Mouse (Mus musculus) MEL (cell line): Measurements from ENCODE around the gene Trpt1. TPM values are rescaled to one million over a fixed set of nuclear protein-coding genes. Genes with fewer than 3 reads are reported as not detected.

Source experiments
- DNase-seq: peaks from one replicate; pipeline ENCODE4 v3.0.0; 2011; ENCODE audit warnings: low read depth, low spot score
- H3K27ac ChIP-seq: 2 replicates; pipeline ENCODE4 v1.5.1; 2012; ENCODE audit warnings: low read depth, mild to moderate bottlenecking, control low read depth, low read length, moderate library complexity; ENCODE audit not compliant: control insufficient read depth
- H3K27me3 ChIP-seq, 2 experiments: fragments of 150-350 bp in 1 of 2; sonication (generic) in 1 of 2; 2 replicates each; pipeline ENCODE4 v1.6.1; 2012; ENCODE audit warnings: low read length in 2 of 2, mild to moderate bottlenecking in 2 of 2, improper control_type of control experiment in 1 of 2, moderate library complexity in 1 of 2; ENCODE audit not compliant: insufficient read depth in 2 of 2, control insufficient read depth in 1 of 2
- H3K36me3 ChIP-seq, 2 experiments: 2 replicates each; pipeline ENCODE4 v1.6.1; 2012 to 2014; ENCODE audit warnings: low read length in 2 of 2, improper control_type of control experiment in 1 of 2, inconsistent platforms in 1 of 2, mild to moderate bottlenecking in 1 of 2; ENCODE audit not compliant: insufficient read depth in 2 of 2, control insufficient read depth in 1 of 2
- H3K4me1 ChIP-seq, 2 experiments: fragments of 150-350 bp in 1 of 2; sonication (generic) in 1 of 2; 2 replicates each; pipeline ENCODE4 v1.6.1; 2012; ENCODE audit warnings: low read length in 2 of 2, improper control_type of control experiment in 1 of 2, mild to moderate bottlenecking in 1 of 2; ENCODE audit not compliant: insufficient read depth in 2 of 2, control insufficient read depth in 1 of 2
- H3K4me3 ChIP-seq, 2 experiments: fragments of 150-350 bp in 1 of 2; sonication (generic) in 1 of 2; 2 replicates each; pipeline ENCODE4 v1.5.1; 2012; ENCODE audit warnings: low read depth in 2 of 2, low read length in 2 of 2, mild to moderate bottlenecking in 2 of 2, moderate library complexity in 2 of 2, control low read depth in 1 of 2, improper control_type of control experiment in 1 of 2; ENCODE audit not compliant: control insufficient read depth in 1 of 2, insufficient read depth in 1 of 2
- H3K79me2 ChIP-seq: 2 replicates; pipeline ENCODE4 v1.6.1; 2012; ENCODE audit warnings: mild to moderate bottlenecking, low read length, moderate library complexity; ENCODE audit not compliant: control insufficient read depth, poor library complexity, insufficient read depth
- H3K9ac ChIP-seq: 2 replicates; pipeline ENCODE4 v1.6.1; 2012; ENCODE audit warnings: low read depth, mild to moderate bottlenecking, control low read depth, low read length, moderate library complexity; ENCODE audit not compliant: control insufficient read depth, poor library complexity, severe bottlenecking
- H3K9me3 ChIP-seq: fragments of 150-350 bp; sonication (generic); replicated peaks from 2 replicates; pipeline ENCODE4 v1.6.1; 2012; ENCODE audit warnings: mild to moderate bottlenecking, low read length, improper control_type of control experiment, moderate library complexity; ENCODE audit not compliant: insufficient read depth
- CHD2 ChIP-seq: IDR thresholded peaks from 2 replicates; pipeline ENCODE4 v1.6.1; 2011; ENCODE audit warnings: low read length, improper control_type of control experiment
- JUND ChIP-seq: IDR thresholded peaks from 2 replicates; pipeline ENCODE4 v1.6.1; 2011; ENCODE audit warnings: low read depth, mild to moderate bottlenecking, improper control_type of control experiment, low read length
- MAFK ChIP-seq: IDR thresholded peaks from 2 replicates; pipeline ENCODE4 v1.6.1; 2011; ENCODE audit warnings: low read depth, mild to moderate bottlenecking, low read length, improper control_type of control experiment, borderline replicate concordance
- MXI1 ChIP-seq: IDR thresholded peaks from 2 replicates; pipeline ENCODE4 v1.6.1; 2011; ENCODE audit warnings: mild to moderate bottlenecking, low read depth, low read length, improper control_type of control experiment
- MYB ChIP-seq: IDR thresholded peaks from 2 replicates; pipeline ENCODE4 v1.6.1; 2011; ENCODE audit warnings: mild to moderate bottlenecking, low read depth, low read length, improper control_type of control experiment
- NELFE ChIP-seq: IDR thresholded peaks from 2 replicates; pipeline ENCODE4 v1.6.1; 2011; ENCODE audit warnings: low read depth, low read length, improper control_type of control experiment
- POLR2AphosphoS2 ChIP-seq: IDR thresholded peaks from 2 replicates; pipeline ENCODE4 v1.6.1; 2011; ENCODE audit warnings: low read length, improper control_type of control experiment
- SMC3 ChIP-seq: IDR thresholded peaks from 2 replicates; pipeline ENCODE4 v1.6.1; 2011; ENCODE audit warnings: low read depth, low read length, improper control_type of control experiment
- TAL1 ChIP-seq: IDR thresholded peaks from 2 replicates; pipeline ENCODE4 v1.6.1; 2012; ENCODE audit warnings: mild to moderate bottlenecking, inconsistent platforms, low read length, moderate library complexity, mixed read lengths
- UBTF ChIP-seq: IDR thresholded peaks from 2 replicates; pipeline ENCODE4 v1.6.1; 2012; ENCODE audit warnings: low read depth, mild to moderate bottlenecking, inconsistent platforms, low read length, improper control_type of control experiment, moderate library complexity, borderline replicate concordance; ENCODE audit not compliant: insufficient read depth
- USF2 ChIP-seq, 2 experiments: IDR thresholded peaks; 2 replicates each; pipeline ENCODE4 v1.6.1; 2011 to 2012; ENCODE audit warnings: improper control_type of control experiment in 2 of 2, low read length in 2 of 2, borderline replicate concordance in 1 of 2, inconsistent platforms in 1 of 2, low read depth in 1 of 2, mild to moderate bottlenecking in 1 of 2; ENCODE audit not compliant: insufficient read depth in 1 of 2
- ZKSCAN1 ChIP-seq: IDR thresholded peaks from 2 replicates; pipeline ENCODE4 v1.6.1; 2012; ENCODE audit warnings: low read depth, mild to moderate bottlenecking, inconsistent platforms, low read length, improper control_type of control experiment, moderate library complexity
- ZMIZ1 ChIP-seq: IDR thresholded peaks from 2 replicates; pipeline ENCODE4 v1.6.1; 2012; ENCODE audit warnings: low read depth, mild to moderate bottlenecking, inconsistent platforms, low read length, improper control_type of control experiment, moderate library complexity
- polyA plus RNA-seq, 2 experiments: library from polyadenylated mRNA; stranded (reverse) in 1 of 2; unstranded in 1 of 2; fragments of >175 nt in 1 of 2; fragments of >200 nt in 1 of 2; gene quantifications; 2 replicates each; pipeline versions ENCODE4 v1.2.1 to v1.2.4; 2012; ENCODE audit warnings: low replicate concordance in 2 of 2, low read depth in 1 of 2; ENCODE audit not compliant: insufficient read length in 2 of 2, insufficient read depth in 1 of 2, missing spikeins in 1 of 2
- total RNA-seq: library from RNA; depleted of rRNA; stranded (reverse); fragments of 300-350 nt; gene quantifications from 2 replicates; pipeline ENCODE4 v1.2.3, GENCODE M21; 2012

Trpt1 gene
- total and polyA plus RNA-seq, 3 experiments: 1.8 to 2.3 TPM; not detected in 1

- TF ChIP-seq MYB (0 out of 2 replicates have a peak, but pooled peaks have one; percentile 6), SMC3 (0 out of 2 replicates have a peak, but pooled peaks have one; percentile 4), NELFE (0 out of 2 replicates have a peak, but pooled peaks have one; percentile 24), JUND (no peak), MXI1 (0 out of 2 replicates have a peak, but pooled peaks have one; percentile 58), ZMIZ1 (0 out of 2 replicates have a peak, but pooled peaks have one; percentile 54), MAFK (no peak)
- Histone ChIP-seq H3K79me2 (peaks cover 39% of the 10 kb centered on the region), H3K27ac (peak overlapping the region; percentile 57), H3K4me1 (peaks cover 0 to 20% of the 10 kb centered on the region in 2 experiments; a peak in 3 of 4 replicates), H3K9me3 (no peaks in the 10 kb centered on the region), H3K9ac (peak overlapping the region; percentile 67), H3K4me3 (no peak overlapping the region), H3K36me3 (peaks cover 0 to 23% of the 10 kb centered on the region in 2 experiments; a peak in 2 of 4 replicates), H3K27me3 (no peaks in the 10 kb centered on the region)
- DNase-seq: peak; percentile 34
These were observed 17.9 kb upstream of the Trpt1 start for GRCm38 (mm10) chr19:6977759-6978638.

- H3K79me2 ChIP-seq: peaks cover 39% of the 10 kb centered on the region
- H3K4me3 ChIP-seq: peak overlapping the region; percentile 9 to 60
- peak overlapping the region; percentile 57 for H3K27ac ChIP-seq
- H3K27me3 ChIP-seq: no peaks in the 10 kb centered on the region
- no peaks in the 10 kb centered on the region for H3K9me3 ChIP-seq
- DNase-seq: no peak
- H3K36me3 ChIP-seq: peaks cover 0 to 23% of the 10 kb centered on the region in 2 experiments; a peak in 2 of 4 replicates
- H3K4me1 ChIP-seq: peaks cover 0 to 19% of the 10 kb centered on the region in 2 experiments; a peak in 2 of 4 replicates
- peak overlapping the region; percentile 67 for H3K9ac ChIP-seq
- no peak for TF ChIP-seq TAL1
- 0 out of 2 replicates have a peak, but pooled peaks have one; percentile 18 for TF ChIP-seq MXI1
- TF ChIP-seq USF2 (IDR thresholded peaks at IDR 0.05; ENCODE audit: borderline replicate concordance in 1 of 2, insufficient read depth in 1 of 2, low read depth in 1 of 2, low read length in 2 of 2): no peak
- no peak for TF ChIP-seq JUND
- TF ChIP-seq UBTF: no peak
- peak; percentile 65 for TF ChIP-seq POLR2AphosphoS2
- TF ChIP-seq ZMIZ1: no peak
- no peak for TF ChIP-seq CHD2
- TF ChIP-seq ZKSCAN1: no peak
These were observed 17.3 kb upstream of the Trpt1 start for GRCm38 (mm10) chr19:6978639-6978974.
